In the genomic region with DNA sequence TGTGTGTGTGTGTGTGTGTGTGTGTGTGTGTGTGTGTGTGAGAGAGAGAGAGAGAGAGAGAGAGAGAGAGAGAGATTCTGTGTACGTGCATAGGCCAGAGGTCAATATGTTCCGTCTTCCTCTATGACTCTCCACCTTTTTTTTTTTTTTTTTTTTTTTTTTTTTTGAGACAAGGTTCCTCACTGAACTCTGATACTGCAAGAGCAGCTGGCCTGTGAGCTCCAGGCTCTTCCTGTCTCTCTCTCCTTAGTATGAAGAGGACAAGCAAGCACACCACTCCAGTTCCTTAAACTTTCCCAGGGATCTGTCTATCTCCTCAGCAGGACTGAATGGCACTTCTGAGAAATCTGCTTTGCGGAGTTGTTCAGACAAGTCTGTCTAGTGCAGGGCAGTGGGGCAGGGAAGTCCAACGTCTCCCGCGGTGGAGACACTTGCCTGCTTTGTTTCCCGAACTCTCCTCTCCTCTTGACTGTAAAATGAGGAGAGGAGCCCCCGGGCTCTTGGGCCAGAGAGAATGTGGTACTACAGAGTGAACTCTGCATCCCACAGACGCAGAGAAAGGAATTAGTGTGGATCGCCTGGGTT, we compare ENCODE assay signal across 9 mouse cellular contexts. TPM values are rescaled to one million over a fixed set of nuclear protein-coding genes. Genes with fewer than 3 reads are reported as not detected.
A peak's percentile ranks its signal among the peaks of the same experiment; 100 is the strongest.
DNase-seq lines count a peak whose midpoint lies in the region; ATAC-seq and TF ChIP-seq lines count a peak whose summit lies in the region.
"Had no signal": no experiment of that assay in that cellular context is flagged by ENCODE, and none has a peak within 500 bp of the region (broad histone marks: within the 10 kb centered on the region; RNA-seq: fewer than 3 reads in every experiment).

No protein-coding gene starts in this region.

- no peak for TF ChIP-seq POLR2A in ES-Bruce4 (IDR thresholded peaks at IDR 0.05; ENCODE audit: insufficient read depth, low read length)

- no peak for TF ChIP-seq CTCF in ES-Bruce4 (IDR thresholded peaks at IDR 0.05; ENCODE audit: low read depth, low read length)

- H3K9me3 ChIP-seq in ES-Bruce4 (replicated peaks; ENCODE audit: control insufficient read depth, insufficient read depth, low read length, poor library complexity, severe bottlenecking) = no peaks in the 10 kb centered on the region
- H3K9me3 ChIP-seq in forebrain, embryonic 14.5 days (replicated peaks; ENCODE audit: control insufficient read depth, low read length) = no peaks in the 10 kb centered on the region
- no peaks in the 10 kb centered on the region for H3K9me3 ChIP-seq in liver, embryonic 15.5 days (replicated peaks)

- no peaks in the 10 kb centered on the region for H3K4me1 ChIP-seq in ES-Bruce4 (ENCODE audit: control insufficient read depth, insufficient read depth, low read length)
- peaks cover 19% of the 10 kb centered on the region for H3K4me1 ChIP-seq in forebrain, embryonic 14.5 days (ENCODE audit: control insufficient read depth, insufficient read depth, low read length)
- peaks cover 45% of the 10 kb centered on the region for H3K4me1 ChIP-seq in liver, embryonic 15.5 days (replicated peaks)

- peak overlapping the region; percentile 79 for H3K4me3 ChIP-seq in ES-Bruce4 (ENCODE audit: low read depth, low read length)
- peak overlapping the region; percentile 45 for H3K4me3 ChIP-seq in forebrain, embryonic 14.5 days (ENCODE audit: low read depth, low read length)
- H3K4me3 ChIP-seq in liver, embryonic 15.5 days (replicated peaks) = peak overlapping the region; percentile 91

- 12% methylated on average over 10 of the region's 10 CpGs for WGBS in forebrain, embryonic 14.5 days
- WGBS in liver, embryonic 15.5 days (ENCODE audit: insufficient replicate concordance) = 4% methylated on average over 10 of the region's 10 CpGs

- TF ChIP-seq EP300 in ES-Bruce4 (IDR thresholded peaks at IDR 0.05; ENCODE audit: insufficient read depth, low read depth, low read length) = no peak

- peak; percentile 25 for DNase-seq in CD4-positive, CD25-positive, alpha-beta regulatory T cell, adult 2 months (ENCODE audit: low read depth, low spot score)
- DNase-seq in forebrain, embryonic 14.5 days (ENCODE audit: low spot score) = no peak
- DNase-seq in adrenal gland, adult 2 months = no peak
- no peak for DNase-seq in gastrocnemius, adult 8-10 months (ENCODE audit: low spot score in 2 of 2)

- no peaks in the 10 kb centered on the region for H3K27me3 ChIP-seq in ES-Bruce4 (ENCODE audit: control insufficient read depth, insufficient read depth, low read length, poor library complexity, severe bottlenecking)
- no peaks in the 10 kb centered on the region for H3K27me3 ChIP-seq in forebrain, embryonic 14.5 days (replicated peaks; ENCODE audit: control insufficient read depth, insufficient read depth, low read length)
- H3K27me3 ChIP-seq in liver, embryonic 15.5 days = no peaks in the 10 kb centered on the region

- peak overlapping the region; percentile 95 for H3K27ac ChIP-seq in ES-Bruce4 (ENCODE audit: insufficient read depth, low read length)
- no peak overlapping the region for H3K27ac ChIP-seq in forebrain, embryonic 14.5 days (ENCODE audit: low read depth, low read length)
- H3K27ac ChIP-seq in liver, embryonic 15.5 days (replicated peaks) = peak overlapping the region; percentile 99

- ATAC-seq in CD4-positive, CD25-positive, alpha-beta regulatory T cell, adult 4 months = no peak
- ATAC-seq in forebrain, embryonic 14.5 days = no peak
- no peak for ATAC-seq in liver, embryonic 15.5 days (ENCODE audit: insufficient read depth)
- no peak for ATAC-seq in megakaryocyte progenitor cell, adult 5-6 weeks (replicated peaks; ENCODE audit: poor library complexity)

- peak overlapping the region; percentile 95 for H3K9ac ChIP-seq in ES-Bruce4 (ENCODE audit: low read depth, poor library complexity, severe bottlenecking)
- peak overlapping the region; percentile 56 for H3K9ac ChIP-seq in forebrain, embryonic 14.5 days (ENCODE audit: low read length)
- peak overlapping the region; percentile 95 for H3K9ac ChIP-seq in liver, embryonic 15.5 days

- H3K36me3 ChIP-seq in ES-Bruce4 (ENCODE audit: control insufficient read depth, insufficient read depth, low read length, poor library complexity, severe bottlenecking) = peaks cover 17% of the 10 kb centered on the region
- H3K36me3 ChIP-seq in forebrain, embryonic 14.5 days (ENCODE audit: control insufficient read depth, insufficient read depth, low read length) = no peaks in the 10 kb centered on the region
- H3K36me3 ChIP-seq in liver, embryonic 15.5 days (replicated peaks) = peaks cover 20% of the 10 kb centered on the region

- peak overlapping the region; percentile 73 for H3K4me2 ChIP-seq in forebrain, embryonic 14.5 days (ENCODE audit: low read length)
- peak overlapping the region; percentile 81 for H3K4me2 ChIP-seq in liver, embryonic 15.5 days

RNA-seq across cellular contexts. Expression of gene Tuba1c, which starts 0.7 kb away (rescaled TPM):
- 100 to 1,000 TPM in 1 of 2 experiments, 10 to 100 TPM in 1; 74.6 to 131 TPM for polyA plus RNA-seq in CD4-positive, CD25-positive, alpha-beta regulatory T cell, adult 4 months (2017; shearing (Covaris generic))
- polyA plus RNA-seq in ES-Bruce4 (2011; ENCODE audit: insufficient read depth, insufficient read length, low read depth, missing spikeins) = 407 and 426 TPM in 2 replicates
- 56.7 and 93.1 TPM in 2 replicates for polyA plus RNA-seq in forebrain, embryonic 14.5 days (2014; fragmentation: Nextera tagmentation; extraction: Ambion mirVana)
- polyA plus RNA-seq in liver, embryonic 15.5 days (2015; fragmentation: Nextera tagmentation; extraction: Ambion mirVana) = 271 and 291 TPM in 2 replicates
- total RNA-seq in adrenal gland, adult 2 months (2021) = 100 to 1,000 TPM; 270 to 284 TPM
- polyA plus RNA-seq in adrenal gland, adult 2 months (2012; rRNA removed) = 205 and 318 TPM in 2 replicates
- total RNA-seq in megakaryocyte progenitor cell, adult 5-6 weeks (2015) = 187 and 190 TPM in 2 replicates
- 79.3 and 105 TPM in 2 replicates for total RNA-seq in megakaryocyte progenitor cell, adult 5-6 weeks (2017)
- 1 to 10 TPM; 5.7 to 7.8 (median 6.8) TPM for total RNA-seq in gastrocnemius, adult 8-10 months (2022)

RNA-seq across cellular contexts. Expression of gene Prph, which starts 26.0 kb away (rescaled TPM):
- not detected for polyA plus RNA-seq in CD4-positive, CD25-positive, alpha-beta regulatory T cell, adult 4 months (2017; shearing (Covaris generic))
- 8.0 and 11.5 TPM in 2 replicates for polyA plus RNA-seq in ES-Bruce4 (2011; ENCODE audit: insufficient read depth, insufficient read length, low read depth, missing spikeins)
- polyA plus RNA-seq in forebrain, embryonic 14.5 days (2014; fragmentation: Nextera tagmentation; extraction: Ambion mirVana) = 0.84 and 1.0 TPM in 2 replicates
- polyA plus RNA-seq in liver, embryonic 15.5 days (2015; fragmentation: Nextera tagmentation; extraction: Ambion mirVana) = 0.83 and 1.2 TPM in 2 replicates
- total RNA-seq in adrenal gland, adult 2 months (2021) = under 1 TPM; 0.43 to 0.86 TPM
- 2.4 and 8.5 TPM in 2 replicates for polyA plus RNA-seq in adrenal gland, adult 2 months (2012; rRNA removed)
- 0.07 TPM in 1 of 2 replicates, not detected in the other for total RNA-seq in megakaryocyte progenitor cell, adult 5-6 weeks (2015)
- total RNA-seq in megakaryocyte progenitor cell, adult 5-6 weeks (2017) = not detected in 2 replicates
- total RNA-seq in gastrocnemius, adult 8-10 months (2022) = under 1 TPM in 3 of 4 experiments, not detected in 1; 0.31 to 0.58 (median 0.35) TPM
- total RNA-seq: neutrophil, adult 5-6 weeks had no signal

RNA-seq across cellular contexts. Expression of gene Troap, which starts 45.4 kb away (rescaled TPM):
- 1 to 10 TPM in 1 of 2 experiments, under 1 TPM in 1; 0.59 to 1.3 TPM for polyA plus RNA-seq in CD4-positive, CD25-positive, alpha-beta regulatory T cell, adult 4 months (2017; shearing (Covaris generic))
- 43.3 and 46.5 TPM in 2 replicates for polyA plus RNA-seq in ES-Bruce4 (2011; ENCODE audit: insufficient read depth, insufficient read length, low read depth, missing spikeins)
- 11.0 and 13.6 TPM in 2 replicates for polyA plus RNA-seq in forebrain, embryonic 14.5 days (2014; fragmentation: Nextera tagmentation; extraction: Ambion mirVana)
- polyA plus RNA-seq in liver, embryonic 15.5 days (2015; fragmentation: Nextera tagmentation; extraction: Ambion mirVana) = 14.6 and 15.9 TPM in 2 replicates
- under 1 TPM; 0.73 to 0.78 TPM for total RNA-seq in adrenal gland, adult 2 months (2021)
- polyA plus RNA-seq in adrenal gland, adult 2 months (2012; rRNA removed) = 2.8 and 5.2 TPM in 2 replicates
- total RNA-seq in megakaryocyte progenitor cell, adult 5-6 weeks (2015) = 28.0 and 30.5 TPM in 2 replicates
- 19.8 and 25.7 TPM in 2 replicates for total RNA-seq in megakaryocyte progenitor cell, adult 5-6 weeks (2017)
- total RNA-seq in gastrocnemius, adult 8-10 months (2022) = not detected

RNA-seq across cellular contexts. Expression of gene C1ql4, which starts 58.7 kb away (rescaled TPM):
- polyA plus RNA-seq in CD4-positive, CD25-positive, alpha-beta regulatory T cell, adult 4 months (2017; shearing (Covaris generic)) = not detected
- polyA plus RNA-seq in ES-Bruce4 (2011; ENCODE audit: insufficient read depth, insufficient read length, low read depth, missing spikeins) = 0.96 TPM in 1 of 2 replicates, not detected in the other
- polyA plus RNA-seq in forebrain, embryonic 14.5 days (2014; fragmentation: Nextera tagmentation; extraction: Ambion mirVana) = not detected in 2 replicates
- not detected in 2 replicates for polyA plus RNA-seq in liver, embryonic 15.5 days (2015; fragmentation: Nextera tagmentation; extraction: Ambion mirVana)
- not detected for total RNA-seq in adrenal gland, adult 2 months (2021)
- not detected in 2 replicates for polyA plus RNA-seq in adrenal gland, adult 2 months (2012; rRNA removed)
- total RNA-seq in megakaryocyte progenitor cell, adult 5-6 weeks (2015) = not detected in 2 replicates
- total RNA-seq in megakaryocyte progenitor cell, adult 5-6 weeks (2017) = not detected in 2 replicates
- not detected for total RNA-seq in gastrocnemius, adult 8-10 months (2022)
- total RNA-seq: neutrophil, adult 5-6 weeks had no signal
